Mouse (Mus musculus) C2C12 (cell line): ENCODE results near the gene Gsto2. TPM values are rescaled to one million over a fixed set of nuclear protein-coding genes. Genes with fewer than 3 reads are reported as not detected.

Source experiments
- H3K27me3 ChIP-seq: one replicate; pipeline ENCODE4 v1.6.1; 2011; ENCODE audit not compliant: control insufficient read depth, insufficient read depth, insufficient read length
- H3K36me3 ChIP-seq: one replicate; pipeline ENCODE4 v1.6.1; 2011; ENCODE audit not compliant: control insufficient read depth, insufficient read depth
- H3K4me3 ChIP-seq: one replicate; pipeline ENCODE4 v1.5.1; 2011; ENCODE audit warnings: mild to moderate bottlenecking, control low read depth; ENCODE audit not compliant: poor library complexity, insufficient read depth, severe bottlenecking
- H3K79me2 ChIP-seq: one replicate; pipeline ENCODE4 v1.6.1; 2011; ENCODE audit not compliant: control insufficient read depth, insufficient read depth
- H3K79me3 ChIP-seq: one replicate; pipeline ENCODE4 v1.6.1; 2011; ENCODE audit warnings: low read depth, control low read depth
- H3ac ChIP-seq: one replicate; pipeline ENCODE3; 2011; ENCODE audit warnings: low read depth; ENCODE audit not compliant: control insufficient read depth, insufficient read length
- CEBPB ChIP-seq: IDR thresholded peaks from one replicate; pipeline ENCODE4 v1.6.1; 2011; ENCODE audit warnings: low read depth, mild to moderate bottlenecking, control low read depth, moderate library complexity
- CTCF ChIP-seq: IDR thresholded peaks from one replicate; pipeline ENCODE4 v1.5.1; 2011; ENCODE audit not compliant: control insufficient read depth, insufficient read depth, insufficient read length
- FOSL1 ChIP-seq: IDR thresholded peaks from one replicate; pipeline ENCODE4 v1.8.0; 2011; ENCODE audit warnings: mild to moderate bottlenecking, low read length; ENCODE audit not compliant: poor library complexity, insufficient read depth, severe bottlenecking
- MAX ChIP-seq: IDR thresholded peaks from one replicate; pipeline ENCODE4 v1.6.1; 2011; ENCODE audit warnings: mild to moderate bottlenecking, control low read depth
- MYOD1 ChIP-seq: IDR thresholded peaks from one replicate; pipeline ENCODE4 v1.6.1; 2011; ENCODE audit warnings: low read depth; ENCODE audit not compliant: control insufficient read depth, insufficient read length
- MYOG ChIP-seq: IDR thresholded peaks from one replicate; pipeline ENCODE4 v1.6.1; 2011; ENCODE audit not compliant: control insufficient read depth, insufficient read length; ENCODE audit errors: extremely low read depth
- USF1 ChIP-seq: IDR thresholded peaks from one replicate; pipeline ENCODE4 v1.6.1; 2011; ENCODE audit warnings: low read depth, mild to moderate bottlenecking, control low read depth, moderate library complexity
- polyA plus RNA-seq: library from polyadenylated mRNA; unstranded; fragments of >200 nt; fragmentation: generic; extraction: Trizol; gene quantifications from one replicate; pipeline ENCODE4 v1.2.1, GENCODE M21; 2012; ENCODE audit warnings: missing spikeins

Gsto2 gene
- polyA plus RNA-seq, 1 experiment: 2.6 TPM

GRCm38 (mm10) chr19:47885191-47885743 is 19.9 kb downstream of the Gsto2 start:
- H3K27me3 ChIP-seq: no peaks in the 10 kb centered on the region
- TF ChIP-seq MAX: peak; percentile 85
- no peak for TF ChIP-seq MYOD1
- peak overlapping the region; percentile 8 for H3ac ChIP-seq
- H3K79me2 ChIP-seq: no peaks in the 10 kb centered on the region
- no peaks in the 10 kb centered on the region for H3K36me3 ChIP-seq
- H3K79me3 ChIP-seq: no peaks in the 10 kb centered on the region
- H3K4me3 ChIP-seq: no peak overlapping the region

GRCm38 (mm10) chr19:47885886-47886285 is 20.6 kb downstream of the Gsto2 start:
- Histone ChIP-seq H3ac (no peak overlapping the region), H3K79me3 (no peaks in the 10 kb centered on the region), H3K79me2 (no peaks in the 10 kb centered on the region), H3K27me3 (no peaks in the 10 kb centered on the region), H3K4me3 (no peak overlapping the region), H3K36me3 (no peaks in the 10 kb centered on the region)
- no peak for TF ChIP-seq FOSL1
- no peak for TF ChIP-seq CTCF
- TF ChIP-seq MYOD1: no peak
- no peak for TF ChIP-seq MAX
- TF ChIP-seq CEBPB: no peak
- TF ChIP-seq USF1: no peak
- no peak for TF ChIP-seq MYOG

GRCm38 (mm10) chr19:47886617-47887016 is 21.3 kb downstream of the Gsto2 start:
- Histone ChIP-seq H3K27me3 (no peaks in the 10 kb centered on the region), H3ac (no peak overlapping the region), H3K4me3 (no peak overlapping the region), H3K36me3 (no peaks in the 10 kb centered on the region), H3K79me3 (no peaks in the 10 kb centered on the region), H3K79me2 (no peaks in the 10 kb centered on the region)
- TF ChIP-seq MYOG: no peak
- peak; percentile 79 for TF ChIP-seq CEBPB
- TF ChIP-seq MAX: no peak
- TF ChIP-seq MYOD1: peak; percentile 54
- TF ChIP-seq CTCF: no peak
- TF ChIP-seq USF1: peak; percentile 75

- no peaks in the 10 kb centered on the region for H3K79me2 ChIP-seq
- no peaks in the 10 kb centered on the region for H3K27me3 ChIP-seq
- no peak overlapping the region for H3K4me3 ChIP-seq
- TF ChIP-seq USF1: peak; percentile 47
- no peak for TF ChIP-seq MYOG
- TF ChIP-seq MYOD1: peak; percentile 82
- H3K79me3 ChIP-seq: no peaks in the 10 kb centered on the region
- no peaks in the 10 kb centered on the region for H3K36me3 ChIP-seq
- H3ac ChIP-seq: no peak overlapping the region
Measured at GRCm38 (mm10) chr19:47887417-47887816, 22.1 kb downstream of the Gsto2 start.

GRCm38 (mm10) chr19:47888037-47888436 is 22.7 kb downstream of the Gsto2 start:
- Histone ChIP-seq H3K79me2 (no peaks in the 10 kb centered on the region), H3ac (no peak overlapping the region), H3K79me3 (no peaks in the 10 kb centered on the region), H3K36me3 (peaks cover 4% of the 10 kb centered on the region), H3K27me3 (no peaks in the 10 kb centered on the region), H3K4me3 (no peak overlapping the region)
- TF ChIP-seq CTCF (no peak), MYOG (no peak), FOSL1 (no peak), MYOD1 (no peak), MAX (no peak), USF1 (no peak), CEBPB (no peak)

- peak overlapping the region; percentile 7 for H3K4me3 ChIP-seq
- peaks cover 29% of the 10 kb centered on the region for H3K36me3 ChIP-seq
- peaks cover 5% of the 10 kb centered on the region for H3K79me3 ChIP-seq
- no peaks in the 10 kb centered on the region for H3K27me3 ChIP-seq
- TF ChIP-seq MYOD1: peak; percentile 64
- TF ChIP-seq CEBPB: no peak
- TF ChIP-seq MAX: no peak
- no peak for TF ChIP-seq CTCF
- no peak for TF ChIP-seq MYOG
- TF ChIP-seq USF1: no peak
- H3ac ChIP-seq: no peak overlapping the region
- peaks cover 12% of the 10 kb centered on the region for H3K79me2 ChIP-seq
Measured at GRCm38 (mm10) chr19:47890489-47891130, 25.3 kb downstream of the Gsto2 start.
